Mouse (Mus musculus) liver, embryonic 12.5 days (tissue): ENCODE data around the gene Med17. TPM values are rescaled to one million over a fixed set of nuclear protein-coding genes. Genes with fewer than 3 reads are reported as not detected.
"Not testable (repeated sequence)": the region's sequence is repeated elsewhere in the genome, so short reads cannot be mapped to it uniquely, and the experiment has no call there.

Experiments used
- ATAC-seq: fragments of 200-750 bp; cut with Nextera tagmentation; 2 replicates; pipeline ENCODE4 v1.8.0; 2017; ENCODE audit warnings: moderate number of reproducible peaks, mild to moderate bottlenecking, moderate library complexity
- H3K27ac ChIP-seq: fragments of 300-500 bp; sonication (generic); 2 replicates; pipeline ENCODE4 v1.5.1; 2016; ENCODE audit warnings: mild to moderate bottlenecking
- H3K27me3 ChIP-seq: fragments of 300-500 bp; sonication (generic); replicated peaks from 2 replicates; pipeline ENCODE4 v1.6.1; 2016; ENCODE audit warnings: mild to moderate bottlenecking, moderate library complexity
- H3K36me3 ChIP-seq: fragments of 300-500 bp; sonication (generic); 2 replicates; pipeline ENCODE4 v1.6.1; 2016; ENCODE audit warnings: mild to moderate bottlenecking, moderate library complexity
- H3K4me1 ChIP-seq: fragments of 300-500 bp; sonication (generic); 2 replicates; pipeline ENCODE4 v1.6.1; 2016
- H3K4me2 ChIP-seq: fragments of 300-500 bp; sonication (generic); 2 replicates; pipeline ENCODE4 v1.6.1; 2016; ENCODE audit warnings: mild to moderate bottlenecking, moderate library complexity
- H3K4me3 ChIP-seq: fragments of 300-500 bp; sonication (generic); 2 replicates; pipeline ENCODE4 v1.5.1; 2016; ENCODE audit warnings: mild to moderate bottlenecking, moderate library complexity
- H3K9ac ChIP-seq: fragments of 300-500 bp; sonication (generic); 2 replicates; pipeline ENCODE4 v1.6.1; 2016; ENCODE audit warnings: mild to moderate bottlenecking, moderate library complexity
- H3K9me3 ChIP-seq: fragments of 300-500 bp; sonication (generic); replicated peaks from 2 replicates; pipeline ENCODE4 v1.6.1; 2016; ENCODE audit warnings: mild to moderate bottlenecking, moderate library complexity
- WGBS: fragments of 180-500 bp; shearing (Covaris S2); methylation state at CpG from one replicate; pipeline ENCODE4 v1.1.7; 2016; ENCODE audit not compliant: insufficient replicate concordance; 5-methylcytosine and 5-hydroxymethylcytosine counted together
- polyA plus RNA-seq: library from polyadenylated mRNA; unstranded; fragments of >200 nt; fragmentation: Nextera tagmentation; extraction: Ambion mirVana; gene quantifications from 2 replicates; pipeline ENCODE4 v1.2.1, GENCODE M21; 2016

The Med17 gene
- 28.0 and 29.2 TPM in 2 replicates for polyA plus RNA-seq

GRCm38 (mm10) chr9:15279649-15280490 lies at the start of gene Med17:
TSS of gene Med17 (minus strand) at chr9:15279931.
- Histone ChIP-seq H3K36me3 (peaks cover 31% of the 10 kb centered on the region), H3K4me2 (peak within 1 kb of the TSS; percentile 82), H3K9ac (peak within 1 kb of the TSS; percentile 96), H3K4me1 (peaks cover 32% of the 10 kb centered on the region), H3K9me3 (no peaks in the 10 kb centered on the region), H3K27me3 (no peaks in the 10 kb centered on the region), H3K27ac (peak within 1 kb of the TSS; percentile 91), H3K4me3 (peak within 1 kb of the TSS; percentile 95)
- WGBS = 1% methylated on average over 57 of the region's 57 CpGs
- ATAC-seq = peak; percentile 96

DNA sequence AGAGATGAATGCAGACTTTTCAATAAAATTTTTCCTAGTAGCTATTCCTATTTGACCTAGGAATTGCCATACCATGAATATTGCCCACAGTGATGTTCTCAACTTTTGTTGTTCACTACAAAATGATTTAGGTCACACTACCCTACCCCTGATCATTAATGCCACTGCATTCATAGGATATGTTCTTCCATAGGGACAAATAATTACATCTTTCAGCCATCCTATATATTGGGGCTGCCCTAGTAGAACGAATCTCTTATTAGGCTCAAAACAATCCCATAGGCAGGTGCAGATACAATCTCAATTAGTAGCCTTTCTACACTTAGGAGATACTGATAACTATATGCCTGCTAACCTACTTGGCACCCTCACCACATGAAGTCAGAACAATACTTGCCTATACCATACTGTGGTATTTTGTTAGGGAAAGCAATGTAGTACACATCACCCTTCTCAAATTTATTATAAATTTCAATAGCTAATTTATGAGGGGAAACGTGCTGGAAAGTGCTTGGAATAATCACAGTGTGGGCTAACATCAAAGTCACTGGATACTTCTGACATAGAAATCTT lies 38.5 kb upstream of the Med17 start:
- Histone ChIP-seq H3K36me3 (peaks cover 90% of the 10 kb centered on the region), H3K27ac (no peak overlapping the region), H3K9me3 (no peaks in the 10 kb centered on the region), H3K9ac (no peak overlapping the region), H3K4me1 (no peaks in the 10 kb centered on the region), H3K4me3 (no peak overlapping the region), H3K4me2 (no peak overlapping the region), H3K27me3 (no peaks in the 10 kb centered on the region)
- ATAC-seq = no peak
- 70% methylated on average over 2 of the region's 2 CpGs for WGBS

GRCm38 (mm10) chr9:15317223-15318169 lies 37.8 kb upstream of the Med17 start:
- Histone ChIP-seq H3K27ac (no peak overlapping the region), H3K4me3 (no peak overlapping the region), H3K4me2 (no peak overlapping the region), H3K9me3 (no peaks in the 10 kb centered on the region), H3K27me3 (no peaks in the 10 kb centered on the region), H3K9ac (no peak overlapping the region), H3K4me1 (no peaks in the 10 kb centered on the region), H3K36me3 (peaks cover 90% of the 10 kb centered on the region)
- ATAC-seq = no peak
- 36% methylated on average over 5 of the region's 5 CpGs for WGBS

DNA sequence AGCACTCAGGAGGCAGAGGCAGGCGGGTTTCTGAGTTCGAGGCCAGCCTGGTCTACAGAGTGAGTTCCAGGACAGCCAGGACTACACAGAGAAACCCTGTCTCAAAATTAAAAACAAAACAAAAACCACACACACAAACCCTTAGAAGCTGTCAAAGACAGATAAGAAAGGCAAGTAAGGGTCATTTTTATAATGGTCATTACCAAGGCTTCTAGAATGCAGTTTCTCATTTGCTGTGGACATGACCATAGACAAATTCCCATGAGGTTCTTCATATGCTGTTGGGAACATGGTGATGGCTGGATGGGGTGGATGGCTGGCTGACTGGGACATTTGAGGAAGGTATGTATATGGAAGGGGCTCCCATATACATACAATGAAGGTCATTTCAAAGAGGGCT lies 36.6 kb upstream of the Med17 start:
- H3K4me2 ChIP-seq, H3K4me1 ChIP-seq, H3K9me3 ChIP-seq, H3K9ac ChIP-seq, H3K27ac ChIP-seq, H3K27me3 ChIP-seq, H3K4me3 ChIP-seq: not testable (repeated sequence)
- ATAC-seq = peak; percentile 44; the same call in 1 of the 2 replicates
- H3K36me3 ChIP-seq = peaks cover 90% of the 10 kb centered on the region
- WGBS = 73% methylated on average over 2 of the region's 2 CpGs

GRCm38 (mm10) chr9:15314619-15315018 lies 34.9 kb upstream of the Med17 start:
- Histone ChIP-seq H3K36me3 (peaks cover 92% of the 10 kb centered on the region), H3K27me3 (no peaks in the 10 kb centered on the region), H3K9me3 (no peaks in the 10 kb centered on the region), H3K9ac (no peak overlapping the region), H3K27ac (no peak overlapping the region), H3K4me1 (peaks cover 20% of the 10 kb centered on the region), H3K4me3 (no peak overlapping the region), H3K4me2 (no peak overlapping the region)
- ATAC-seq = no peak
- 88% methylated on average over 1 of the region's 1 CpGs for WGBS

DNA sequence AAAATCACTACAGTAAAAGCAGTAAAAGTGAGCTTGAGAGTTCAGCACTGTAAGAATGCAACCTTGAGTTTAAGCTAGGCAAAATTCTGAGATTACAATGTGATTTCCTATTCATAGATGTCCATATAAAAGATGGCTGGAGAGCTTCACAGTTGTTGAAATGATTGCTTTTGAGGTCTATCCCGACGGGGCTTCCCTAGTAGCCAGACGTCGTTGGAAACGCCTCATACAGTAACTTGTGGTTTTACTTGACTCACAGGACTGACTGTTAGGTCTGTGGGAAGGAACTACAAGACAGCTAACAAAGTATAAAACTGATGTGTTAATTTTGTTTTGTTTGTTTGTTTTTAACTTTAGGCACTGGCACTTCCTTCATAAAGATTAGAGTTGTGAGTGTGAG lies 33.9 kb upstream of the Med17 start:
- H3K9me3 ChIP-seq = no peaks in the 10 kb centered on the region
- H3K27me3 ChIP-seq = no peaks in the 10 kb centered on the region
- no peak overlapping the region for H3K27ac ChIP-seq
- H3K4me2 ChIP-seq = no peak overlapping the region
- 73% methylated on average over 5 of the region's 5 CpGs for WGBS
- no peak overlapping the region for H3K4me3 ChIP-seq
- H3K9ac ChIP-seq = no peak overlapping the region
- peaks cover 100% of the 10 kb centered on the region for H3K36me3 ChIP-seq
- H3K4me1 ChIP-seq = peaks cover 29% of the 10 kb centered on the region
- ATAC-seq = no peak

GRCm38 (mm10) chr9:15312054-15312735 lies 32.5 kb upstream of the Med17 start:
- no peak overlapping the region for H3K4me3 ChIP-seq
- no peak overlapping the region for H3K27ac ChIP-seq
- no peaks in the 10 kb centered on the region for H3K9me3 ChIP-seq
- no peak overlapping the region for H3K9ac ChIP-seq
- peaks cover 100% of the 10 kb centered on the region for H3K36me3 ChIP-seq
- H3K4me1 ChIP-seq = peaks cover 43% of the 10 kb centered on the region
- WGBS = 62% methylated on average over 2 of the region's 2 CpGs
- H3K27me3 ChIP-seq = no peaks in the 10 kb centered on the region
- no peak overlapping the region for H3K4me2 ChIP-seq
- ATAC-seq = peak; percentile 6; the same call in 1 of the 2 replicates

- H3K27ac ChIP-seq = no peak overlapping the region
- H3K9ac ChIP-seq = no peak overlapping the region
- H3K4me2 ChIP-seq = 0 out of 2 replicates have a peak overlapping the region, but pooled peaks have one; percentile 88
- WGBS = 79% methylated on average over 1 of the region's 1 CpGs
- no peak for ATAC-seq
- H3K36me3 ChIP-seq = peaks cover 83% of the 10 kb centered on the region
- no peaks in the 10 kb centered on the region for H3K9me3 ChIP-seq
- H3K4me1 ChIP-seq = peaks cover 56% of the 10 kb centered on the region
- H3K4me3 ChIP-seq = no peak overlapping the region
- H3K27me3 ChIP-seq = no peaks in the 10 kb centered on the region
These were observed 30.4 kb upstream of the Med17 start for GRCm38 (mm10) chr9:15310179-15310578.

GRCm38 (mm10) chr9:15309425-15309824 lies 29.7 kb upstream of the Med17 start:
- no peak for ATAC-seq
- H3K27ac ChIP-seq = no peak overlapping the region
- no peak overlapping the region for H3K9ac ChIP-seq
- H3K36me3 ChIP-seq = peaks cover 76% of the 10 kb centered on the region
- H3K4me1 ChIP-seq = peaks cover 61% of the 10 kb centered on the region
- WGBS = 64% methylated on average over 4 of the region's 4 CpGs
- peak overlapping the region; percentile 84 for H3K4me3 ChIP-seq
- no peaks in the 10 kb centered on the region for H3K9me3 ChIP-seq
- peak overlapping the region; percentile 88 for H3K4me2 ChIP-seq
- H3K27me3 ChIP-seq = no peaks in the 10 kb centered on the region

DNA sequence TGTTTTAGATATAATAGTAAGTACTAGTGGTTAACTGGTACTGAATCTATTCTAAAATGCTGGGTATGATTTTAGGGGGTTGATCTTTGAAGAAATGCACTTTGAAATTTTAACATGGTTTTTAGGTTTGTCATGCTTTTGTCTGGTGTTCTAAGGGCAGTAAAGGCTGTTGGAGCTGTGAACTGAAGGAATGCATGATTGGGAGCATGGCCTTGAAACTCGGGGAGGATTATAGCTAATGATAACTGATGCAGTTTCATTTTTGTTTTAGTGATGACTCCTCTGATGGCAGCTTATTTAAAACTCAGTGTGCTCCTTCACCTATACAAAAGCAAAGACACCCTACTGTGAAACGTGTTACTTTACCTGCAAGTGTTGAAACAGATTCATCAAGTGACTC lies 28.5 kb upstream of the Med17 start:
- no peak for ATAC-seq
- no peak overlapping the region for H3K27ac ChIP-seq
- peaks cover 61% of the 10 kb centered on the region for H3K4me1 ChIP-seq
- no peaks in the 10 kb centered on the region for H3K27me3 ChIP-seq
- 27% methylated on average over 2 of the region's 2 CpGs for WGBS
- no peak overlapping the region; the same call in 1 of the 2 replicates for H3K9ac ChIP-seq
- H3K4me3 ChIP-seq = peak overlapping the region; percentile 84
- H3K9me3 ChIP-seq = no peaks in the 10 kb centered on the region
- H3K4me2 ChIP-seq = peak overlapping the region; percentile 88
- H3K36me3 ChIP-seq = peaks cover 64% of the 10 kb centered on the region

- Histone ChIP-seq H3K36me3 (peaks cover 54% of the 10 kb centered on the region), H3K27ac (peak overlapping the region; percentile 93)
- no peak for ATAC-seq
These were observed 27.5 kb upstream of the Med17 start for GRCm38 (mm10) chr9:15307257-15307656.

More at GRCm38 (mm10) chr9:15307257-15307656, 27.5 kb upstream of the Med17 start:
- peak overlapping the region; percentile 88 for H3K4me2 ChIP-seq
- no peaks in the 10 kb centered on the region for H3K9me3 ChIP-seq
- peaks cover 61% of the 10 kb centered on the region for H3K4me1 ChIP-seq
- H3K4me3 ChIP-seq = peak overlapping the region; percentile 84
- peak overlapping the region; percentile 95 for H3K9ac ChIP-seq
- H3K27me3 ChIP-seq = no peaks in the 10 kb centered on the region
- 6% methylated on average over 6 of the region's 6 CpGs for WGBS
